Mouse (Mus musculus): ENCODE measurements around the gene Auts2. TPM values are rescaled to one million over a fixed set of nuclear protein-coding genes. Genes with fewer than 3 reads are reported as not detected.
A peak's percentile ranks its signal among the peaks of the same experiment; 100 is the strongest.

The Auts2 gene
- polyA plus RNA-seq, 1 experiment from 2014 or later = 76.2 TPM

- H3K9ac ChIP-seq = no peak overlapping the region
- H3K27me3 ChIP-seq = no peaks in the 10 kb centered on the region
- WGBS = 89% methylated on average over 7 of the region's 7 CpGs
- H3K4me2 ChIP-seq = no peak overlapping the region
- no peaks in the 10 kb centered on the region for H3K9me3 ChIP-seq
- peaks cover 22% of the 10 kb centered on the region for H3K4me1 ChIP-seq (replicated peaks)
- no peak overlapping the region for H3K27ac ChIP-seq (replicated peaks)
- H3K36me3 ChIP-seq = no peaks in the 10 kb centered on the region
- no peak for ATAC-seq (ENCODE audit: low FRiP score, low read depth)
- H3K4me3 ChIP-seq = no peak overlapping the region
Observed at GRCm38 (mm10) chr5:132297309-132297708, 245.8 kb downstream of the Auts2 start.

DNA sequence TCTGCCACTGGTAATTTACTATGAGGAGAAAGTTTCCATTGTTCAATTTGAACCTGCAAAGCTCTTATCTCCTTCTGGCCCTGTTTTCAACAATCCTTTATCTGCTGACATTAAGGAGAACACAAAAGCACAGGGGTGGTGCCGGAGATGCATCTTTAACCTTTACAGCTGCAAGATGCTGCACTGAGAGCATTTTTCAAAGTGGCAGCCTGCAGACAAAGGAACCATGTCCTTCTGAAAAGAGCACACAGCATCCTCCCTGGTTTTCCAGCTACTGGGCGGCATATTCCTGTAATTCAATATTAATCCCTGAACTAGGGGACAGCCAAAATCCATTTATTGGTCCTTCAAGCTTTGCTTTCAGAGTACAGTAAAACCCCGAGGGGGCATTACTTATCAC is 248.7 kb downstream of the Auts2 start:
- H3K27ac ChIP-seq (replicated peaks) = no peak overlapping the region
- H3K4me3 ChIP-seq = no peak overlapping the region
- no peaks in the 10 kb centered on the region for H3K9me3 ChIP-seq
- no peak for ATAC-seq (ENCODE audit: low FRiP score, low read depth)
- no peak overlapping the region for H3K4me2 ChIP-seq
- H3K9ac ChIP-seq = no peak overlapping the region
- 17% methylated on average over 3 of the region's 3 CpGs for WGBS
- no peaks in the 10 kb centered on the region for H3K27me3 ChIP-seq
- H3K36me3 ChIP-seq = no peaks in the 10 kb centered on the region
- H3K4me1 ChIP-seq (replicated peaks) = peaks cover 37% of the 10 kb centered on the region

DNA sequence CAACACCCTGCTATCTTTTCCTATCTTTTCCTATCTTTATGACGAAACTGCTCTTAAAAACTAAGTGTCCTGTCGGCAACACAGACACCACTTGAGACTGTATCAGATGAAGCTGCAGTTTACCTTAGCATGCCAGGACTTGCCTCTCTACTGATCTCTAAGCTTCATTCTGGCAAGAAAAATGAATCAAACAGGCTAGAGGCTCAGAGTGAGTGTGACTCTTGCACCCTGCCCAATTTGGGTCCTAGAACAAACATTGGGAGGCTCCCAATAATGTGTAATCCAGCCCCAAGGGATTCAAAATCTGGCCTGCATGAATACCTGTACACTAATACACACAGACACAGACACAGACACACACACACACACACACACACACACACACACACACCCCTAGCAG is 250.2 kb downstream of the Auts2 start:
- Histone ChIP-seq H3K36me3 (no peaks in the 10 kb centered on the region), H3K4me1 (replicated peaks) (peaks cover 34% of the 10 kb centered on the region), H3K27me3 (no peaks in the 10 kb centered on the region), H3K27ac (replicated peaks) (no peak overlapping the region), H3K9ac (no peak overlapping the region), H3K9me3 (no peaks in the 10 kb centered on the region), H3K4me3 (no peak overlapping the region), H3K4me2 (no peak overlapping the region)
- 92% methylated on average over 2 of the region's 2 CpGs for WGBS
- no peak for ATAC-seq (ENCODE audit: low FRiP score, low read depth)

DNA sequence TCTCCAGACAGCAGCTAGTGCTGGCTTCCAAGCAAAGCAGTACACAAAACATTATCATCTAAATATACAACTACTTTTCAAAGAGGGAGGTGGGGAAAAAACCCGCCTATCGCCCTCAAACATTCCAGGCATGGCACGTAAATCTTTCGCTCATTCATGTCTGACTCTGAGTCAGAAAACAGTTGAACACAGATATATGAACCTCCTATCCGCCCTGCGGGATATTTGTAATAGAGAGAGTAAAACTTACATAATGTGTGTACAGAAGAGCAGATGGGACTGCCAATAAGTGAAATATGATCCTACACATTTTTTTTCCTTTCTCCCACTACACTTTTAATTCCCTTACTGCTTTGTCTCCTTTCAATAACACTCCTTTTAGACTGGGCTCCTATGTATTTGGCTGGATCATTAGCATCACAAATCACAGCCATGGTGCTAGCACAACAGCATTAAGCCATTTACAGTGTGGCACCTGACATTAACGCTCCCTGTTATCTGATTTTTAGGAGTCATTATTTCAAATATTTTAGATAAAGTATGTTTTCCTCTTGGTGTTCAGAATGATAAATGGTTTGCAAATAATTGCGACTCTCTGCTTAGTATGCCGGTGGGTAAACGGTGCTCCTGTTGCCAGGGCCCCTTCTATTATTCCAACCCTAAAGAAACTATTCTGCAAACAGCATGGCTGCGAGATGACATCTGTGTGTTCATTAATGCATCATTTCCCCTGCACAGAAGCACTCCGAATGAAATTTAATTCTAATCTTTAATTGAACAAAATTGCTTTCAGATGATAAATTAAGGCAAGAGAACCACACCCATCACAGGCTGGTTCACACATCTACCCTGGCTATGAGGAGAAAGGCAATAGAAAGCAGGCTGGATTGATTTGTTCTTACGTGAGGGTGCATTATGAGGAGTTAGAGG is 252.3 kb downstream of the Auts2 start:
- peaks cover 34% of the 10 kb centered on the region for H3K4me1 ChIP-seq (replicated peaks)
- ATAC-seq (ENCODE audit: low FRiP score, low read depth) = no peak
- H3K27ac ChIP-seq (replicated peaks) = peak overlapping the region; percentile 34; the same call in 1 of the 2 replicates
- H3K4me2 ChIP-seq = peak overlapping the region; percentile 23
- no peaks in the 10 kb centered on the region for H3K36me3 ChIP-seq
- H3K9ac ChIP-seq = 0 out of 2 replicates have a peak overlapping the region, but pooled peaks have one; percentile 13
- 14% methylated on average over 13 of the region's 13 CpGs for WGBS
- H3K27me3 ChIP-seq = no peaks in the 10 kb centered on the region
- no peaks in the 10 kb centered on the region for H3K9me3 ChIP-seq
- no peak overlapping the region for H3K4me3 ChIP-seq

GRCm38 (mm10) chr5:132283741-132284140 is 259.4 kb downstream of the Auts2 start:
- 74% methylated on average over 3 of the region's 3 CpGs for WGBS
- peaks cover 13% of the 10 kb centered on the region; the same call in 1 of the 2 replicates for H3K4me1 ChIP-seq (replicated peaks)
- no peak overlapping the region for H3K9ac ChIP-seq
- H3K36me3 ChIP-seq = no peaks in the 10 kb centered on the region
- ATAC-seq (ENCODE audit: low FRiP score, low read depth) = no peak
- no peak overlapping the region for H3K4me3 ChIP-seq
- H3K9me3 ChIP-seq = no peaks in the 10 kb centered on the region
- no peak overlapping the region for H3K4me2 ChIP-seq
- no peaks in the 10 kb centered on the region for H3K27me3 ChIP-seq
- H3K27ac ChIP-seq (replicated peaks) = no peak overlapping the region

DNA sequence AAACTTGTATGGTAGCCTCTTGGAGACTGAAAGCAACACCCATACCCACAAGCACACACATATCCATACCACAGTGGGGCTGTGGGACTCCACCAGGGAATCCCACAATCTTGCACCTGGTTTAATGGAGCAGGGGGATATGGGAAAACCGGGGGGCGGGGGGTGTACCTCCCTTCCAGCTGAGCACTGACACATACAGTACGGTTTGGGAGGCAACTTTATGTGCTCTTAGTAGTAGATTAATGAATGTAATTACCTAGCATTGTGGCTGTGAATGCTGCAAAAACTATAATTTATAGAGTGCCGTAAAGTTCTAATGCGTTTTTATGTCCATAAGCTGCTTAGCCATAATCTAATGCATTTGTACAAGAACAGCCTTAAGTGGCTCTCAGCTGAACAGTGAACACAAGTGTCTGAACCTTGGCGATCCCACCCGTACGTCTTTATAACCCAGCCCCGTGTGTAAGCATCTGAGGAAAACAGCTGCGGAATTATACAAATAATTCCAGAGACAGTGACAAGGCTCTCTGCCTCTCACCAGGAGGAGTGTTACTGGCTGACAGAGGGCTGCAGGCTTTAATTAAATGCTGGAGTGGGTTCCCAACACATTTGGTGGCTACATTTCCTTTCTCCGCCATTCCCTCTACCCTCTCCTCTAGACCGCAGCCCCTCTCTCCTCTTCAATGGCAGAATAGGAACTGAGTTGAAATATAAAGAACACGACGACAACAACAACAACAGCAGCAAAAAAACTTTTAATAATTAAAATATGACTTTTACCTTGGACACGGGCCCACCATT is 268.8 kb downstream of the Auts2 start:
- WGBS = 49% methylated on average over 15 of the region's 15 CpGs
- Histone ChIP-seq H3K4me3 (no peak overlapping the region), H3K27me3 (no peaks in the 10 kb centered on the region), H3K4me2 (no peak overlapping the region), H3K9ac (no peak overlapping the region), H3K4me1 (replicated peaks) (peaks cover 25% of the 10 kb centered on the region), H3K9me3 (no peaks in the 10 kb centered on the region), H3K27ac (replicated peaks) (no peak overlapping the region), H3K36me3 (no peaks in the 10 kb centered on the region)
- ATAC-seq (ENCODE audit: low FRiP score, low read depth) = no peak

GRCm38 (mm10) chr5:132272132-132272531 is 271.0 kb downstream of the Auts2 start:
- 63% methylated on average over 4 of the region's 4 CpGs for WGBS
- H3K4me2 ChIP-seq = no peak overlapping the region

DNA sequence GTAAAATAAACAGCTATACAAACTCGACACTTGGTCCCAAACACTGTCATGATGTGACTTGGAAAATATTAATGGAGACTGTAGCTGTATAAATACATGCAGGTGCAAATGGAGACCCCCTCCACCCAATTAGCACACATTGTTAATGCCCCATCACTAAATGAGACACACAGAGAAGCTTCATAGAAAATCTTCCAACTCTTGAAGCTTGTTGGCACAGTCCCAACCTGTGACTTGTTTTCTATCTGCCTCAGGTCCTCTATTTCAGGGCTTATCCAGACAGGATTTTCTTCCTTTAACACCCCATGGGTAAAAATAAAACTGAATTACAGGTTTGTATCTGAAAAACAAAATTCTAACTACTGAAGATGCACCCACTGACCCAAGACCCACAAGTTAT is 272.2 kb downstream of the Auts2 start:
- H3K4me2 ChIP-seq = no peak overlapping the region
- no peaks in the 10 kb centered on the region for H3K27me3 ChIP-seq
- no peak overlapping the region for H3K9ac ChIP-seq
- no peaks in the 10 kb centered on the region for H3K9me3 ChIP-seq
- H3K36me3 ChIP-seq = no peaks in the 10 kb centered on the region
- no peak for ATAC-seq (ENCODE audit: low FRiP score, low read depth)
- H3K4me1 ChIP-seq (replicated peaks) = peaks cover 33% of the 10 kb centered on the region
- no peak overlapping the region for H3K4me3 ChIP-seq
- 79% methylated on average over 1 of the region's 1 CpGs for WGBS
- no peak overlapping the region for H3K27ac ChIP-seq (replicated peaks)

More at GRCm38 (mm10) chr5:132272132-132272531, 271.0 kb downstream of the Auts2 start:
- Histone ChIP-seq H3K36me3 (no peaks in the 10 kb centered on the region), H3K9me3 (no peaks in the 10 kb centered on the region), H3K4me3 (no peak overlapping the region), H3K27me3 (no peaks in the 10 kb centered on the region), H3K9ac (no peak overlapping the region), H3K27ac (replicated peaks) (no peak overlapping the region), H3K4me1 (replicated peaks) (peaks cover 32% of the 10 kb centered on the region)
- ATAC-seq (ENCODE audit: low FRiP score, low read depth) = no peak

DNA sequence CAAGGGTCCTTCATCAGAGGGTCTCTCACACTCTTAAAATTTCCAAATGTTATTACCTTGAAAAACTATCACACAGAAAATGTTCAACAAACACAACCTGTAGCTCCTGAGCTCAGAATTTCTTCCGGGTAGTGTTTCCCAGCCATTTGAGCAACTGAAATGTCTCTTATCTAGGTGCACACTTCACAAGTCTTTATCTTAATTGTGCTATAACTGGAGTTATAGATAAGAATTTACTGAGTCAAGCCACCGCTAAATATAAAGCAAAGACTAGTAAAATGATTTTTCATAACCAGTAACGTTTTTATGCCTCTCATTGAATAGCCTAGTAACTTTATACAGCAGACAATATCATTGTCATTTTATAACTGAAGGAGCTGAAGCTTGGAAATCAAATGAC is 273.1 kb downstream of the Auts2 start:
- Histone ChIP-seq H3K36me3 (no peaks in the 10 kb centered on the region), H3K27me3 (no peaks in the 10 kb centered on the region), H3K9ac (no peak overlapping the region), H3K27ac (replicated peaks) (no peak overlapping the region), H3K4me1 (replicated peaks) (peaks cover 38% of the 10 kb centered on the region), H3K9me3 (no peaks in the 10 kb centered on the region), H3K4me2 (no peak overlapping the region), H3K4me3 (no peak overlapping the region)
- ATAC-seq (ENCODE audit: low FRiP score, low read depth) = no peak
- 93% methylated on average over 3 of the region's 3 CpGs for WGBS

- H3K4me2 ChIP-seq = no peak overlapping the region
- no peaks in the 10 kb centered on the region for H3K9me3 ChIP-seq
- H3K27ac ChIP-seq (replicated peaks) = no peak overlapping the region
- H3K27me3 ChIP-seq = no peaks in the 10 kb centered on the region
- peaks cover 39% of the 10 kb centered on the region for H3K4me1 ChIP-seq (replicated peaks)
- no peak overlapping the region for H3K4me3 ChIP-seq
- WGBS = 74% methylated on average over 6 of the region's 6 CpGs
- no peak for ATAC-seq (ENCODE audit: low FRiP score, low read depth)
- no peak overlapping the region for H3K9ac ChIP-seq
- H3K36me3 ChIP-seq = no peaks in the 10 kb centered on the region
Observed at GRCm38 (mm10) chr5:132268351-132268967, 274.7 kb downstream of the Auts2 start.

GRCm38 (mm10) chr5:132265015-132265414 is 278.1 kb downstream of the Auts2 start:
- Histone ChIP-seq H3K4me2 (no peak overlapping the region), H3K4me1 (replicated peaks) (peaks cover 32% of the 10 kb centered on the region), H3K9me3 (no peaks in the 10 kb centered on the region), H3K9ac (no peak overlapping the region), H3K36me3 (no peaks in the 10 kb centered on the region), H3K4me3 (no peak overlapping the region), H3K27me3 (no peaks in the 10 kb centered on the region), H3K27ac (replicated peaks) (no peak overlapping the region)
- ATAC-seq (ENCODE audit: low FRiP score, low read depth) = no peak
- 43% methylated on average over 1 of the region's 1 CpGs for WGBS

DNA sequence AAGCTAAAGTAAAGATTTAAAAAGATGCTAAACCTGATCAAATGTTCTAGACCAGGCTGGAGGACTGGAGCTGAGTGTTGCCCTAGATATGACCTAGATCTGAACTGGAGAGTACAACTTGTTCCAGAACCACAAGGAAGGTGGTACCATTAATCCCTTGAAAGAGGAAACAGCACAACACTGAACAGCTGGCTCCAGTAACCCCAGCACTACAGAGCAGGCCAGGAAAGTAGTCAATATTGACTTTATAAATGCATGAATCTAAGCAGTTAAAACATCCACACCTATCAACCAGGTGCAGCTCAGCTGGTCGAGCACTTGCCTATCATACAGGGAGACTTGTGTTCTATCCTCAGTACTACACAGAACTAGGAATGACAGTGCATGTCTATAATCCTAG is 281.4 kb downstream of the Auts2 start:
- H3K4me1 ChIP-seq (replicated peaks) = peaks cover 24% of the 10 kb centered on the region
- ATAC-seq (ENCODE audit: low FRiP score, low read depth) = no peak
- no peak overlapping the region for H3K9ac ChIP-seq
- no peaks in the 10 kb centered on the region for H3K9me3 ChIP-seq
- H3K27me3 ChIP-seq = no peaks in the 10 kb centered on the region
- no peak overlapping the region for H3K4me2 ChIP-seq
- no peak overlapping the region for H3K4me3 ChIP-seq
- H3K36me3 ChIP-seq = no peaks in the 10 kb centered on the region
- WGBS = 94% methylated on average over 1 of the region's 1 CpGs
- no peak overlapping the region for H3K27ac ChIP-seq (replicated peaks)
